ENCODE assay signal across 21 mouse cellular contexts in genomic region chr1:170163398-170163943, GRCm38 (mm10). TPM values are rescaled to one million over a fixed set of nuclear protein-coding genes. Genes with fewer than 3 reads are reported as not detected.
DNase-seq lines count a peak whose midpoint lies in the region; ATAC-seq and TF ChIP-seq lines count a peak whose summit lies in the region.
"Had no signal": no experiment of that assay in that cellular context is flagged by ENCODE, and none has a peak within 500 bp of the region (broad histone marks: within the 10 kb centered on the region; RNA-seq: fewer than 3 reads in every experiment).

No protein-coding gene starts in this region.

- no peak for TF ChIP-seq CTCF in heart, adult 2 months (IDR thresholded peaks at IDR 0.05)
- no peak for TF ChIP-seq CTCF in lung, adult 2 months (IDR thresholded peaks at IDR 0.05; ENCODE audit: insufficient read depth, low read length)

- intact Hi-C loops in heart, adult 2 months (cut with DNase I) = loop anchor here (1.0 kb wide), 1 partner anchor 11 kb away; the partner anchor contains the start of gene Uap1
- intact Hi-C loops in heart, postnatal 10 days (cut with DNase I) = no loop called here
- intact Hi-C loops in heart, postnatal 14 days (cut with DNase I) = no loop called here

- H3K9ac ChIP-seq in heart, adult 2 months (ENCODE audit: low read depth, low read length) = no peak overlapping the region
- H3K9ac ChIP-seq in lung, embryonic 16.5 days (ENCODE audit: low read length) = no peak overlapping the region
- H3K9ac ChIP-seq in stomach, embryonic 16.5 days (ENCODE audit: low read length) = no peak overlapping the region
- H3K9ac ChIP-seq: embryonic facial prominence, embryonic 15.5 days; lung, embryonic 15.5 days; midbrain, embryonic 12.5 days; neural tube, embryonic 13.5 days had no signal

- WGBS in heart, adult 2 months = 71% methylated on average over 3 of the region's 3 CpGs
- 77% methylated on average over 3 of the region's 3 CpGs for whole genome bisulfite sequencing in lung, embryonic 16.5 days
- 61% methylated on average over 3 of the region's 3 CpGs for WGBS in lung, adult 2 months
- 73% methylated on average over 3 of the region's 3 CpGs for WGBS in stomach, embryonic 16.5 days

- H3K36me3 ChIP-seq in heart, adult 2 months (ENCODE audit: control insufficient read depth, insufficient read depth, low read length) = peaks cover 33% of the 10 kb centered on the region
- peaks cover 8% of the 10 kb centered on the region for H3K36me3 ChIP-seq in lung, embryonic 16.5 days (ENCODE audit: control insufficient read depth, insufficient read depth, low read length)
- H3K36me3 ChIP-seq in stomach, embryonic 16.5 days (ENCODE audit: control insufficient read depth, insufficient read depth, low read length) = peaks cover 8% of the 10 kb centered on the region

- peaks cover 18% of the 10 kb centered on the region for H3K4me1 ChIP-seq in heart, adult 2 months (ENCODE audit: control insufficient read depth, insufficient read depth, low read length)
- 0 out of 2 replicates have a peak, but pooled peaks cover 3% of the 10 kb centered on the region for H3K4me1 ChIP-seq in lung, embryonic 16.5 days (replicated peaks; ENCODE audit: control insufficient read depth, insufficient read depth, low read length)
- peaks cover 14% of the 10 kb centered on the region for H3K4me1 ChIP-seq in lung, adult 2 months (ENCODE audit: control insufficient read depth, insufficient read depth, low read length)
- peaks cover 5% of the 10 kb centered on the region for H3K4me1 ChIP-seq in stomach, embryonic 16.5 days (ENCODE audit: control insufficient read depth, insufficient read depth, low read length)
- H3K4me1 ChIP-seq: embryonic facial prominence, embryonic 15.5 days; heart, embryonic 10.5 days; lung, embryonic 15.5 days; midbrain, embryonic 12.5 days had no signal

- no peak overlapping the region for H3K4me3 ChIP-seq in heart, adult 2 months
- H3K4me3 ChIP-seq in lung, embryonic 16.5 days (ENCODE audit: low read length) = no peak overlapping the region
- H3K4me3 ChIP-seq in lung, adult 2 months (replicated peaks; ENCODE audit: extremely low read depth, low read depth, low read length) = no peak overlapping the region
- no peak overlapping the region for H3K4me3 ChIP-seq in stomach, embryonic 16.5 days (replicated peaks; ENCODE audit: low read length)
- H3K4me3 ChIP-seq: embryonic facial prominence, embryonic 15.5 days; heart, embryonic 10.5 days; lung, embryonic 15.5 days; midbrain, embryonic 12.5 days; neural tube, embryonic 13.5 days had no signal

- peak overlapping the region; percentile 54 for H3K27ac ChIP-seq in heart, adult 2 months
- H3K27ac ChIP-seq in lung, embryonic 16.5 days (ENCODE audit: low read length) = peak overlapping the region; percentile 4
- peak overlapping the region; percentile 73; the same call in 1 of the 2 replicates for H3K27ac ChIP-seq in stomach, embryonic 16.5 days (ENCODE audit: low read length)
- H3K27ac ChIP-seq: embryonic facial prominence, embryonic 15.5 days; heart, embryonic 10.5 days; lung, embryonic 15.5 days; midbrain, embryonic 12.5 days; neural tube, embryonic 13.5 days had no signal

- H3K9me3 ChIP-seq in lung, embryonic 16.5 days (ENCODE audit: control insufficient read depth, low read length) = no peaks in the 10 kb centered on the region
- no peaks in the 10 kb centered on the region for H3K9me3 ChIP-seq in stomach, embryonic 16.5 days (replicated peaks; ENCODE audit: control insufficient read depth, low read length)
- H3K9me3 ChIP-seq: embryonic facial prominence, embryonic 15.5 days; heart, embryonic 10.5 days; lung, embryonic 15.5 days; midbrain, embryonic 12.5 days; neural tube, embryonic 13.5 days had no signal

- no peaks in the 10 kb centered on the region for H3K27me3 ChIP-seq in heart, adult 2 months (ENCODE audit: control insufficient read depth, insufficient read depth, low read length)
- no peaks in the 10 kb centered on the region for H3K27me3 ChIP-seq in lung, embryonic 16.5 days (ENCODE audit: control insufficient read depth, insufficient read depth, low read depth, low read length)
- no peaks in the 10 kb centered on the region for H3K27me3 ChIP-seq in stomach, embryonic 16.5 days (ENCODE audit: control insufficient read depth, insufficient read depth, low read length)
- H3K27me3 ChIP-seq: CH12.LX; embryonic facial prominence, embryonic 15.5 days; lung, embryonic 15.5 days; midbrain, embryonic 12.5 days; neural tube, embryonic 13.5 days had no signal

- no peak for TF ChIP-seq POLR2A in heart, adult 2 months (IDR thresholded peaks at IDR 0.05; ENCODE audit: insufficient read depth, low read depth, low read length)
- TF ChIP-seq POLR2A in lung, adult 2 months (IDR thresholded peaks at IDR 0.05; ENCODE audit: borderline replicate concordance, extremely low read depth, low read depth, low read length) = no peak

- no peak for TF ChIP-seq EP300 in heart, adult 2 months (IDR thresholded peaks at IDR 0.05; ENCODE audit: insufficient read depth, low read depth, low read length)

- peaks cover 6% of the 10 kb centered on the region for H3K79me2 ChIP-seq in heart, adult 2 months (replicated peaks; ENCODE audit: control insufficient read depth, insufficient read depth, low read length)

- no peak for ATAC-seq in lung, embryonic 16.5 days (ENCODE audit: low read depth)
- ATAC-seq in stomach, embryonic 16.5 days (ENCODE audit: insufficient read depth, low FRiP score) = peak; percentile 29; the same call in 1 of the 2 replicates

- no peak for DNase-seq in heart, adult 2 months
- DNase-seq in heart, postnatal 10 days = no peak
- no peak for DNase-seq in lung, adult 2 months
- peak; percentile 28 for DNase-seq in lung, postnatal 10 days
- DNase-seq in spleen, adult 18-20 months = no peak
- no peak for DNase-seq in heart, postnatal 14 days
- DNase-seq: adrenal gland, postnatal 10 days; cerebellum, adult 2 months; gastrocnemius, postnatal 14 days; layer of hippocampus, postnatal 36 days; left cerebral cortex, postnatal 4 days; right cerebral cortex, postnatal 14 days; thymus, postnatal 4 days had no signal

- H3K4me2 ChIP-seq in lung, embryonic 16.5 days (ENCODE audit: low read depth, low read length) = no peak overlapping the region
- no peak overlapping the region for H3K4me2 ChIP-seq in stomach, embryonic 16.5 days (ENCODE audit: low read depth, low read length)
- H3K4me2 ChIP-seq: embryonic facial prominence, embryonic 15.5 days; lung, embryonic 15.5 days; midbrain, embryonic 12.5 days; neural tube, embryonic 13.5 days had no signal

RNA-seq across cellular contexts. Expression of gene Uap1, which starts 11.3 kb away (rescaled TPM):
- 10 to 100 TPM; 51.6 to 55.2 TPM for total RNA-seq in heart, adult 2 months (2021)
- 21.6 and 39.9 TPM in 2 replicates for polyA plus RNA-seq in heart, adult 2 months (2012; rRNA removed)
- 10 to 100 TPM; 47.0 to 48.0 TPM for total RNA-seq in heart, postnatal 10 days (2021)
- 52.7 and 53.6 TPM in 2 replicates for polyA plus RNA-seq in lung, embryonic 16.5 days (2015; fragmentation: Nextera tagmentation; extraction: Ambion mirVana)
- 17.2 and 19.4 TPM in 2 replicates for polyA plus RNA-seq in lung, adult 2 months (2012; rRNA removed)
- 58.9 and 64.0 TPM in 2 replicates for polyA plus RNA-seq in stomach, embryonic 16.5 days (2015; fragmentation: Nextera tagmentation; extraction: Ambion mirVana)
- 10 to 100 TPM; 49.1 to 55.4 TPM for total RNA-seq in heart, postnatal 14 days (2021)

RNA-seq across cellular contexts. Expression of gene Uhmk1, which starts 51.7 kb away (rescaled TPM):
- total RNA-seq in heart, adult 2 months (2021) = 10 to 100 TPM; 21.7 to 23.4 TPM
- 6.5 and 14.9 TPM in 2 replicates for polyA plus RNA-seq in heart, adult 2 months (2012; rRNA removed)
- 10 to 100 TPM; 21.2 to 22.2 TPM for total RNA-seq in heart, postnatal 10 days (2021)
- 6.8 and 7.3 TPM in 2 replicates for polyA plus RNA-seq in lung, embryonic 16.5 days (2015; fragmentation: Nextera tagmentation; extraction: Ambion mirVana)
- polyA plus RNA-seq in lung, adult 2 months (2012; rRNA removed) = 13.0 and 18.3 TPM in 2 replicates
- polyA plus RNA-seq in stomach, embryonic 16.5 days (2015; fragmentation: Nextera tagmentation; extraction: Ambion mirVana) = 7.3 and 7.8 TPM in 2 replicates
- 10 to 100 TPM; 19.9 to 23.2 TPM for total RNA-seq in heart, postnatal 14 days (2021)

RNA-seq across cellular contexts. Expression of gene Ddr2, which starts 52.9 kb away (rescaled TPM):
- total RNA-seq in heart, adult 2 months (2021) = 10 to 100 TPM; 21.9 to 22.5 TPM
- 10.3 and 22.8 TPM in 2 replicates for polyA plus RNA-seq in heart, adult 2 months (2012; rRNA removed)
- total RNA-seq in heart, postnatal 10 days (2021) = 10 to 100 TPM; 27.8 to 30.5 TPM
- 38.2 and 45.0 TPM in 2 replicates for polyA plus RNA-seq in lung, embryonic 16.5 days (2015; fragmentation: Nextera tagmentation; extraction: Ambion mirVana)
- polyA plus RNA-seq in lung, adult 2 months (2012; rRNA removed) = 31.3 and 42.6 TPM in 2 replicates
- 57.1 and 60.3 TPM in 2 replicates for polyA plus RNA-seq in stomach, embryonic 16.5 days (2015; fragmentation: Nextera tagmentation; extraction: Ambion mirVana)
- 10 to 100 TPM; 25.3 to 26.8 TPM for total RNA-seq in heart, postnatal 14 days (2021)

Comparison
In these comparisons a context has a peak if more than half of its experiments do, and no peak if none do; other contexts are left out.
1. H3K27ac ChIP-seq: peak in every context shown above with its lines; median percentile 73 in stomach, embryonic 16.5 days; 54 in heart, adult 2 months; 4 in lung, embryonic 16.5 days.